Mouse (Mus musculus) stomach, postnatal 0 days (tissue): Measurements from ENCODE around the gene Xpc. TPM values are rescaled to one million over a fixed set of nuclear protein-coding genes. Genes with fewer than 3 reads are reported as not detected.
A peak's percentile ranks its signal among the peaks of the same experiment; 100 is the strongest.

Experiments used
- ATAC-seq: fragments of 200-750 bp; cut with Nextera tagmentation; 2 replicates; pipeline ENCODE4 v1.8.0; 2017; ENCODE audit not compliant: low FRiP score, low TSS enrichment
- DNase-seq: peaks from one replicate; pipeline ENCODE4 v3.0.0-alpha.2; 2016; ENCODE audit warnings: low spot score
- H3K27ac ChIP-seq: fragments of 300-500 bp; sonication (generic); replicated peaks from 2 replicates; pipeline ENCODE4 v1.5.1; 2014; ENCODE audit warnings: mild to moderate bottlenecking, control low read depth
- H3K27me3 ChIP-seq: fragments of 300-500 bp; sonication (generic); 2 replicates; pipeline ENCODE4 v1.6.1; 2014; ENCODE audit warnings: low read length; ENCODE audit not compliant: control insufficient read depth, insufficient read depth
- H3K36me3 ChIP-seq: fragments of 300-500 bp; sonication (generic); 2 replicates; pipeline ENCODE4 v1.6.1; 2014; ENCODE audit warnings: low read length, mixed read lengths; ENCODE audit not compliant: control insufficient read depth, insufficient read depth
- H3K4me1 ChIP-seq: fragments of 300-500 bp; sonication (generic); replicated peaks from 2 replicates; pipeline ENCODE4 v1.6.1; 2014; ENCODE audit warnings: antibody characterized with exemption; ENCODE audit not compliant: control insufficient read depth, insufficient read depth
- H3K4me2 ChIP-seq: fragments of 300-500 bp; sonication (generic); replicated peaks from 2 replicates; pipeline ENCODE4 v1.6.1; 2014; ENCODE audit warnings: low read depth, mild to moderate bottlenecking, control low read depth, moderate library complexity
- H3K4me3 ChIP-seq: fragments of 300-500 bp; sonication (generic); 2 replicates; pipeline ENCODE4 v1.5.1; 2014; ENCODE audit warnings: low read depth, low read length, control low read depth
- H3K9ac ChIP-seq: fragments of 300-500 bp; sonication (generic); 2 replicates; pipeline ENCODE4 v1.6.1; 2014; ENCODE audit warnings: mild to moderate bottlenecking, low read length, control low read depth, mixed read lengths
- H3K9me3 ChIP-seq: fragments of 300-500 bp; sonication (generic); 2 replicates; pipeline ENCODE4 v1.6.1; 2016; ENCODE audit warnings: low read length; ENCODE audit not compliant: control insufficient read depth
- CTCF ChIP-seq: IDR thresholded peaks from 2 replicates; pipeline ENCODE4 v1.5.1; 2016; ENCODE audit warnings: antibody characterized with exemption, low read depth, mild to moderate bottlenecking, moderate library complexity
- EP300 ChIP-seq: optimal IDR thresholded peaks from 2 replicates; pipeline ENCODE3; 2016; ENCODE audit warnings: antibody characterized with exemption
- WGBS: fragments of 180-500 bp; shearing (Covaris S2); extraction: QIAGEN DNeasy Blood & Tissue Kit; methylation state at CpG from one replicate; pipeline ENCODE4 v1.1.7; 2014; 5-methylcytosine and 5-hydroxymethylcytosine counted together
- polyA plus RNA-seq: library from polyadenylated mRNA; unstranded; fragments of >200 nt; fragmentation: Nextera tagmentation; extraction: Ambion mirVana; gene quantifications from 2 replicates; pipeline ENCODE4 v1.2.1, GENCODE M21; 2015

Xpc gene
- polyA plus RNA-seq, 1 experiment from 2014 or later = 9.3 TPM

- Histone ChIP-seq H3K9me3 (no peaks in the 10 kb centered on the region), H3K27me3 (no peaks in the 10 kb centered on the region)
These were observed 9.7 kb downstream of the Xpc start for GRCm38 (mm10) chr6:91506036-91506435.

GRCm38 (mm10) chr6:91503302-91503701 is 12.4 kb downstream of the Xpc start:
- Histone ChIP-seq H3K4me1 (no peaks in the 10 kb centered on the region), H3K9ac (no peak overlapping the region), H3K4me3 (no peak overlapping the region), H3K36me3 (peaks cover 56% of the 10 kb centered on the region), H3K27me3 (no peaks in the 10 kb centered on the region), H3K9me3 (no peaks in the 10 kb centered on the region), H3K4me2 (no peak overlapping the region), H3K27ac (no peak overlapping the region)
- no peak for DNase-seq
- 83% methylated on average over 1 of the region's 1 CpGs for WGBS
- no peak for TF ChIP-seq CTCF
- ATAC-seq = no peak

More at GRCm38 (mm10) chr6:91506036-91506435, 9.7 kb downstream of the Xpc start:
- no peak overlapping the region for H3K4me3 ChIP-seq
- 88% methylated on average over 5 of the region's 5 CpGs for whole genome bisulfite sequencing
- DNase-seq (no peak), ATAC-seq (no peak)
- H3K27ac ChIP-seq = no peak overlapping the region
- no peak overlapping the region for H3K4me2 ChIP-seq
- H3K36me3 ChIP-seq = peaks cover 44% of the 10 kb centered on the region
- H3K9ac ChIP-seq = no peak overlapping the region
- no peaks in the 10 kb centered on the region for H3K4me1 ChIP-seq
- TF ChIP-seq CTCF (no peak), EP300 (no peak)

DNA sequence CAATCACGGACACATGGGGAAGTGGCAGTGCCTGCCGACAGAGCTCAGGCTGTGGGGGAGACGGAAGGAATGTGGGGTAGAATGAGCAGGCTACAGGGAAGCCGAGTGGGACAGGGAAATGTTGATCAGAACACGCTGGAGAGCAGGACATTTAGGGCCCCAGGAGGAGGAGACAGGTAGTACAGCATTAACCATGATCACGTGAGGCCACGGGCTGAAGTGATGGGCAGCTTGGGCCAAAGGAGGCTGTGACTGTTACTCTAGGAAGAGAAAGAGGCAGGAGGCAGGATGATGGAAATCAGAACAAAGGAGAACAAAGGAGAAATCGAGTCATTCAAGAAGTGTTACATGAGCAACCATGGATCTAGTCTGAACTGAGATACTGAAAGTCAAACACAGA is 21.2 kb downstream of the Xpc start:
- 85% methylated on average over 8 of the region's 8 CpGs for WGBS
- Histone ChIP-seq H3K36me3 (peaks cover 24% of the 10 kb centered on the region), H3K27me3 (no peaks in the 10 kb centered on the region)

GRCm38 (mm10) chr6:91493053-91493452 is 22.6 kb downstream of the Xpc start:
- DNase-seq (no peak), ATAC-seq (no peak)
- H3K4me2 ChIP-seq = no peak overlapping the region
- no peak overlapping the region for H3K27ac ChIP-seq
- H3K4me3 ChIP-seq = no peak overlapping the region
- H3K27me3 ChIP-seq = no peaks in the 10 kb centered on the region
- no peak overlapping the region for H3K9ac ChIP-seq
- 82% methylated on average over 10 of the region's 10 CpGs for WGBS
- no peaks in the 10 kb centered on the region for H3K4me1 ChIP-seq
- H3K36me3 ChIP-seq = peaks cover 15% of the 10 kb centered on the region
- H3K9me3 ChIP-seq = no peaks in the 10 kb centered on the region
- TF ChIP-seq EP300 (no peak), CTCF (no peak)

More for the DNA sequence above, 21.2 kb downstream of the Xpc start:
- Histone ChIP-seq H3K4me1 (no peaks in the 10 kb centered on the region), H3K27ac (no peak overlapping the region), H3K4me3 (no peak overlapping the region), H3K9me3 (no peaks in the 10 kb centered on the region), H3K4me2 (no peak overlapping the region), H3K9ac (no peak overlapping the region)
- no peak for DNase-seq
- no peak for ATAC-seq
- TF ChIP-seq CTCF = no peak
- TF ChIP-seq EP300 = no peak

DNA sequence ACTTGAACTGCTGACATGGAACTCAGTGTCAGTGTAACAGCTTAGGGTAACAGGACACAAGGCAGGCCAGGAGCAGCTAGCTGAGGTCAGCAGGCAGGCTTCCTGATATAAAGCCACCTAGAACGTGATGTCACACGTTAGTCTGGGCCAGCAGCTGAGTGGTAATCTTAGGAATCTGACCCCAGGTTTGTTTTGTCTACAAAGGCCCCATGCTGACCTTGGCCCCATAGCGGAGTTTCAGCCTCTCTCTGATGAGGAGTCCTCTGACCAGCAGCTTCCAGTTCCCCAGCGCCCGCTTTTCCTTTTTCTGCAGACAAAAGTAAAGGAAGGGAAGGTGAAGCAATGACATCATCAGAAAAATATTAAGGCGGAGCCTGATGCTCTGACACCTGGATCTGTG is 24.7 kb downstream of the Xpc start:
- no peak for ATAC-seq

DNA sequence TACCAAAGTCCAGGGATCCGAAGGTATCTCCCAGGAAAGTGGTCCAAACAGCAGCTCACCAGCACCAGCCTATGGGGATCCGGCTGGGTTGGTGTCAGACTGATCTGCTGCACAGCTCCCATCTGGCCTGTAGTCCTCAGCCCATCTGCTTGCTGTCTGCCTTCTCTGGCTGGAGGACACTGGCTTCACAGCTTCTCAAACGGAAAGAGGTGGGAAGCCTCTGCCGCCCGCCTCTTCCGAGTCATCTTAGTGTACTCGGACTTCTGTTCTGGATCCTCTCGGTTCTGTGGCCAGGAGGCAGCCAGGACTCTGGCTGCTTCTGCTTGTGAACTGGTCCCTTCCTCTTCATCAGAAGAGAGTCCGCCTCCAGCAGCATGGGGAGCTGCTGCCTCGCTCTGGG is 25.8 kb downstream of the Xpc start:
- no peaks in the 10 kb centered on the region for H3K4me1 ChIP-seq
- H3K36me3 ChIP-seq = peaks cover 27% of the 10 kb centered on the region
- ATAC-seq (no peak), DNase-seq (no peak)
- H3K27me3 ChIP-seq = no peaks in the 10 kb centered on the region
- WGBS = 77% methylated on average over 10 of the region's 10 CpGs
- H3K9ac ChIP-seq = no peak overlapping the region
- H3K4me2 ChIP-seq = no peak overlapping the region
- no peak overlapping the region for H3K4me3 ChIP-seq
- peak overlapping the region; percentile 61 for H3K27ac ChIP-seq
- TF ChIP-seq EP300 = no peak
- TF ChIP-seq CTCF = no peak
- H3K9me3 ChIP-seq = no peaks in the 10 kb centered on the region

More for the DNA sequence above, 24.7 kb downstream of the Xpc start:
- Histone ChIP-seq H3K4me3 (no peak overlapping the region), H3K36me3 (peaks cover 22% of the 10 kb centered on the region), H3K9ac (no peak overlapping the region), H3K9me3 (no peaks in the 10 kb centered on the region), H3K27ac (no peak overlapping the region), H3K4me1 (no peaks in the 10 kb centered on the region), H3K27me3 (no peaks in the 10 kb centered on the region), H3K4me2 (no peak overlapping the region)
- TF ChIP-seq EP300 (no peak), CTCF (no peak)
- DNase-seq = no peak
- WGBS = 59% methylated on average over 6 of the region's 6 CpGs
